8 mouse cellular contexts compared by ENCODE assay signal in the genomic region with DNA sequence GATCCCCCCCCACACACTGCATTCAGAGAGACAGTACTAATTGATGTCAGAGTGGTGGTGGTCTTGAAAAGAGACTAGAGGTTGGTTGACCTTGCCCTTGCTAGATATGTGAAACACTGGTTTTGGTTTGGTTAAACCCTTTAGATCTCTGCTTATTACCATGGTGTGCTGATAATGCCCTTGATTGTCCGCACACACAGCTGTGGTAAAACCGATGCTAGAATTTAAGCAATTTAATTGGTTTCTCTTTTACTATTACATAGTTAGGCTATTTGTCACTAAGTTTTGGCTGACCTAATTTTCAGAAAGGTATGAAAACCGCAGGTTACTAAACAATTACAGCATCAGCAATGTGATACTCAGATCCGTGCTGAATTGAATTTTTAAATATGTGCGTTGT. TPM values are rescaled to one million over a fixed set of nuclear protein-coding genes. Genes with fewer than 3 reads are reported as not detected.
DNase-seq lines count a peak whose midpoint lies in the region; ATAC-seq and TF ChIP-seq lines count a peak whose summit lies in the region.

No protein-coding gene starts in this region.

- H3K4me1 ChIP-seq in heart, embryonic 14.5 days (ENCODE audit: control insufficient read depth in 2 of 2, insufficient read depth in 2 of 2, low read length in 2 of 2), result peaks cover 0 to 16% of the 10 kb centered on the region in 2 experiments; a peak in 3 of 4 replicates
- peaks cover 11 to 50% of the 10 kb centered on the region in 2 experiments; a peak in 3 of 4 replicates for H3K4me1 ChIP-seq in CH12.LX (ENCODE audit: control insufficient read depth in 1 of 2, insufficient read depth in 2 of 2)
- no peaks in the 10 kb centered on the region for H3K4me1 ChIP-seq in hindbrain, embryonic 11.5 days (replicated peaks; ENCODE audit: control insufficient read depth, insufficient read depth, low read length)
- peaks cover 4% of the 10 kb centered on the region; the same call in 1 of the 2 replicates for H3K4me1 ChIP-seq in midbrain, embryonic 11.5 days (ENCODE audit: control insufficient read depth, insufficient read depth, low read length)

- DNase-seq in heart, postnatal 36 days, result no peak
- no peak for DNase-seq in CH12.LX (ENCODE audit: extremely low read depth)
- peak; percentile 12 for DNase-seq in hindbrain, embryonic 11.5 days (ENCODE audit: low spot score)
- DNase-seq in midbrain, embryonic 11.5 days (ENCODE audit: low spot score, missing footprints), result peak; percentile 86
- no peak for DNase-seq in cerebellum, postnatal 36 days
- no peak for DNase-seq in layer of hippocampus, postnatal 14 days (ENCODE audit: low spot score in 2 of 2)
- DNase-seq in cerebellum, adult 9-11 months, result no peak

- intact Hi-C loops in heart, postnatal 36 days (cut with DNase I), result loop anchor here (2.0 kb wide), 1 partner anchor 39 kb away; no protein-coding TSS in a partner anchor

- in situ Hi-C loops in CH12.LX (cut with MboI; ENCODE audit: low pct_ligation_motif_present, low pct_unique_long_range_greater_than_20kb, low sequenced_read_pairs), result loop anchor here (25.0 kb wide), 1 partner anchor 461 kb away; no protein-coding TSS in a partner anchor

- peak overlapping the region in 1 of 2 experiments; percentile 96; a peak in 1 of 4 replicates for H3K27ac ChIP-seq in heart, embryonic 14.5 days (replicated peaks in 1 of 2; ENCODE audit: control insufficient read depth in 1 of 2, insufficient read depth in 1 of 2, low read depth in 2 of 2, low read length in 2 of 2)
- H3K27ac ChIP-seq in CH12.LX (ENCODE audit: insufficient read depth, low read depth), result no peak overlapping the region
- H3K27ac ChIP-seq in hindbrain, embryonic 11.5 days (ENCODE audit: low read depth, low read length), result no peak overlapping the region
- H3K27ac ChIP-seq in midbrain, embryonic 11.5 days (ENCODE audit: low read depth, low read length), result no peak overlapping the region

- peak overlapping the region; percentile 95 for H3K9ac ChIP-seq in heart, embryonic 14.5 days (ENCODE audit: low read length)
- H3K9ac ChIP-seq in CH12.LX (ENCODE audit: insufficient read depth, low read depth), result peak overlapping the region; percentile 90
- H3K9ac ChIP-seq in hindbrain, embryonic 11.5 days (ENCODE audit: low read depth, low read length), result peak overlapping the region; percentile 90; the same call in 1 of the 2 replicates
- H3K9ac ChIP-seq in midbrain, embryonic 11.5 days (ENCODE audit: low read length), result peak overlapping the region; percentile 89; the same call in 1 of the 2 replicates

- H3K4me3 ChIP-seq in heart, embryonic 14.5 days (ENCODE audit: control insufficient read depth in 1 of 2, insufficient read depth in 1 of 2, low read depth in 1 of 2, low read length in 2 of 2), result peak overlapping the region; percentile 69 to 91; a peak in 3 of 4 replicates
- peak overlapping the region; percentile 77 to 91 (median 85) for H3K4me3 ChIP-seq in CH12.LX (replicated peaks in 1 of 3; ENCODE audit: low read depth in 2 of 3, low read length in 2 of 3, poor library complexity in 1 of 3)
- H3K4me3 ChIP-seq in hindbrain, embryonic 11.5 days (ENCODE audit: low read depth, low read length), result peak overlapping the region; percentile 90
- peak overlapping the region; percentile 90 for H3K4me3 ChIP-seq in midbrain, embryonic 11.5 days (ENCODE audit: low read depth, low read length)

- TF ChIP-seq POLR2A in CH12.LX (IDR thresholded peaks at IDR 0.05; ENCODE audit: low read depth, low read length), result no peak

- no peaks in the 10 kb centered on the region for H3K27me3 ChIP-seq in heart, embryonic 14.5 days (ENCODE audit: control insufficient read depth, insufficient read depth, low read length)
- no peaks in the 10 kb centered on the region for H3K27me3 ChIP-seq in CH12.LX (replicated peaks)
- H3K27me3 ChIP-seq in hindbrain, embryonic 11.5 days (ENCODE audit: control insufficient read depth, insufficient read depth, low read length), result no peaks in the 10 kb centered on the region
- no peaks in the 10 kb centered on the region for H3K27me3 ChIP-seq in midbrain, embryonic 11.5 days (ENCODE audit: control insufficient read depth, insufficient read depth, low read length)

- TF ChIP-seq RAD21 in CH12.LX (IDR thresholded peaks at IDR 0.05; ENCODE audit: low read depth, low read length), result no peak

- dilution Hi-C loops in CH12.LX (cut with MboI; ENCODE audit: extremely low pct_ligation_motif_present, extremely low pct_unique_long_range_greater_than_20kb, low sequenced_read_pairs), result no loop called here

- TF ChIP-seq EP300 in CH12.LX (IDR thresholded peaks at IDR 0.05; ENCODE audit: low read length), result no peak

- no peak for TF ChIP-seq CTCF in CH12.LX (conservative IDR thresholded peaks at IDR 0.05 in 1 of 2, IDR thresholded peaks at IDR 0.05 in 1 of 2; ENCODE audit: low read depth in 2 of 2, low read length in 2 of 2)

- peaks cover 4% of the 10 kb centered on the region; the same call in 1 of the 2 replicates for H3K36me3 ChIP-seq in heart, embryonic 14.5 days (ENCODE audit: control insufficient read depth, insufficient read depth, low read length)
- H3K36me3 ChIP-seq in CH12.LX (replicated peaks in 1 of 2; ENCODE audit: control insufficient read depth in 1 of 2, insufficient read depth in 1 of 2, low read length in 1 of 2), result peaks cover 0 to 5% of the 10 kb centered on the region in 2 experiments
- no peaks in the 10 kb centered on the region for H3K36me3 ChIP-seq in hindbrain, embryonic 11.5 days (ENCODE audit: control insufficient read depth, insufficient read depth, low read length)
- H3K36me3 ChIP-seq in midbrain, embryonic 11.5 days (ENCODE audit: control insufficient read depth, insufficient read depth, low read length), result no peaks in the 10 kb centered on the region

- ATAC-seq in heart, embryonic 14.5 days (ENCODE audit: insufficient number of reproducible peaks, insufficient read depth, low FRiP score, low read depth), result no peak
- ATAC-seq in hindbrain, embryonic 11.5 days (ENCODE audit: low FRiP score), result no peak
- no peak for ATAC-seq in midbrain, embryonic 11.5 days (ENCODE audit: low FRiP score)

- H3K4me2 ChIP-seq in heart, embryonic 14.5 days (ENCODE audit: low read length), result peak overlapping the region; percentile 88
- peak overlapping the region; percentile 83 for H3K4me2 ChIP-seq in CH12.LX (ENCODE audit: insufficient read depth, low read depth, poor library complexity, severe bottlenecking)
- H3K4me2 ChIP-seq in hindbrain, embryonic 11.5 days (replicated peaks; ENCODE audit: low read depth, low read length), result peak overlapping the region; percentile 65
- H3K4me2 ChIP-seq in midbrain, embryonic 11.5 days, result peak overlapping the region; percentile 63

- WGBS in heart, embryonic 14.5 days, result 52% methylated on average over 5 of the region's 5 CpGs
- WGBS in hindbrain, embryonic 11.5 days, result 48% methylated on average over 5 of the region's 5 CpGs
- WGBS in midbrain, embryonic 11.5 days, result 52% methylated on average over 5 of the region's 5 CpGs

- H3K79me2 ChIP-seq in CH12.LX (replicated peaks; ENCODE audit: control insufficient read depth, extremely low read depth, insufficient read depth, poor library complexity, severe bottlenecking), result peaks cover 30% of the 10 kb centered on the region

- no peaks in the 10 kb centered on the region for H3K9me3 ChIP-seq in heart, embryonic 14.5 days (ENCODE audit: control insufficient read depth, low read length)
- H3K9me3 ChIP-seq in CH12.LX (replicated peaks; ENCODE audit: low read length), result peaks cover 2% of the 10 kb centered on the region
- no peaks in the 10 kb centered on the region for H3K9me3 ChIP-seq in hindbrain, embryonic 11.5 days (ENCODE audit: control insufficient read depth, low read length)
- H3K9me3 ChIP-seq in midbrain, embryonic 11.5 days (ENCODE audit: control insufficient read depth, low read length), result no peaks in the 10 kb centered on the region

TF ChIP-seq in CH12.LX, 34 proteins besides CTCF, POLR2A, EP300 and RAD21:
- no peak for TF ChIP-seq MEF2A (IDR thresholded peaks at IDR 0.05; ENCODE audit: borderline replicate concordance, low read depth, low read length)
- TF ChIP-seq E2F4 (IDR thresholded peaks at IDR 0.05; ENCODE audit: insufficient replicate concordance, low read depth, low read length), result no peak
- no peak for TF ChIP-seq TCF12 (IDR thresholded peaks at IDR 0.05; ENCODE audit: low read depth, low read length)
- TF ChIP-seq IRF4 (IDR thresholded peaks at IDR 0.05; ENCODE audit: low read depth, low read length), result no peak
- no peak for TF ChIP-seq HCFC1 (IDR thresholded peaks at IDR 0.05; ENCODE audit: low read depth, low read length)
- TF ChIP-seq GABPA (IDR thresholded peaks at IDR 0.05; ENCODE audit: insufficient replicate concordance, low read depth, low read length), result no peak
- TF ChIP-seq TBP (conservative IDR thresholded peaks at IDR 0.05; ENCODE audit: low read depth, low read length), result 0 out of 2 replicates have a peak, but pooled peaks have one; percentile 19
- no peak for TF ChIP-seq USF2 (conservative IDR thresholded peaks at IDR 0.05; ENCODE audit: low read depth, low read length)

RNA-seq across cellular contexts. Expression of a gene that starts 1.6 kb away (rescaled TPM):
- polyA plus RNA-seq in heart, embryonic 14.5 days (2014; fragmentation: Nextera tagmentation; extraction: Ambion mirVana), result 8.3 and 9.7 TPM in 2 replicates
- total RNA-seq in heart, postnatal 36 days (2021), result 10 to 100 TPM; 23.6 to 25.0 TPM
- total RNA-seq in CH12.LX (2012; rRNA removed) (17.4 and 17.9 TPM in 2 replicates), CH12.LX (2014; rRNA removed) (11.2 and 13.7 TPM in 2 replicates)
- polyA plus RNA-seq in CH12.LX (2012; ENCODE audit: insufficient read length, low read depth), result 16.3 and 18.4 TPM in 2 replicates
- 15.3 and 18.4 TPM in 2 replicates for polyA plus RNA-seq in hindbrain, embryonic 11.5 days (2014; fragmentation: Nextera tagmentation; extraction: Ambion mirVana)
- 10.8 and 11.8 TPM in 2 replicates for polyA plus RNA-seq in midbrain, embryonic 11.5 days (2014; fragmentation: Nextera tagmentation; extraction: Ambion mirVana)
- total RNA-seq in layer of hippocampus, postnatal 14 days (2021), result 10 to 100 TPM; 45.4 to 46.1 TPM

Comparison
In these comparisons a context has a peak if more than half of its experiments do, and no peak if none do; other contexts are left out.
1. DNase-seq: peak in hindbrain, embryonic 11.5 days (single experiment) and midbrain, embryonic 11.5 days (single experiment); none in heart, postnatal 36 days (0 of 2), CH12.LX (single experiment), cerebellum, postnatal 36 days (0 of 2), layer of hippocampus, postnatal 14 days (0 of 2) and cerebellum, adult 9-11 months (single experiment).
2. Peak in every context shown above with its lines, with median percentiles within 50 percentile points of each other: H3K4me2 ChIP-seq, H3K4me3 ChIP-seq and H3K9ac ChIP-seq.